8 mouse cellular contexts compared by ENCODE assay signal in the genomic region with DNA sequence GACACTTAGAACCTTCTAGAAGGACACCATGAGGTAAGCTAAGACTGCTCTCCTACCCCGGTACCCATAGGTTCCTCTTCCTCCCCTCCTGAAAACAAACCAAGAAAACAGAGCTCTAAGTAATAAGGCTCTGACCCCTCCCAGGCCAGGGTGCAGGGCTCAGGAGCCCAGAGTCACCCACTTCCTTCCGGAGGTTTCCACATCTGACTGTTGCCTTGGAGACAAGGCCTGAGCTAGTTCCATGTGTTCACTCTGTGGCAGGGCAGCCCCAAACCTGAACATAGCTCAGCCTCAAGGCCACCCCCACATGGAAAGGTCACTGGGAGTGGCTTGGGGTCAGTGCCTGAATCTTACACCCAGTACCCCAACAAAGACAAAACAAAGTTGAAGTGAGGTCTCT. TPM values are rescaled to one million over a fixed set of nuclear protein-coding genes. Genes with fewer than 3 reads are reported as not detected.
A peak's percentile ranks its signal among the peaks of the same experiment; 100 is the strongest.
DNase-seq lines count a peak whose midpoint lies in the region; ATAC-seq and TF ChIP-seq lines count a peak whose summit lies in the region.

No protein-coding gene starts in this region.

- no peak for TF ChIP-seq CTCF in midbrain, postnatal 0 days (IDR thresholded peaks at IDR 0.05)

- H3K27me3 ChIP-seq in kidney, embryonic 16.5 days (ENCODE audit: insufficient read depth, low read length) = no peaks in the 10 kb centered on the region
- no peaks in the 10 kb centered on the region for H3K27me3 ChIP-seq in midbrain, embryonic 11.5 days (ENCODE audit: control insufficient read depth, insufficient read depth, low read length)
- H3K27me3 ChIP-seq in midbrain, postnatal 0 days (ENCODE audit: insufficient read depth, low read length) = no peaks in the 10 kb centered on the region

- 48% methylated on average over 2 of the region's 2 CpGs for WGBS in kidney, embryonic 16.5 days
- WGBS in midbrain, embryonic 11.5 days = 86% methylated on average over 2 of the region's 2 CpGs
- WGBS in midbrain, postnatal 0 days = 83% methylated on average over 2 of the region's 2 CpGs

- H3K9ac ChIP-seq in kidney, embryonic 16.5 days (replicated peaks; ENCODE audit: low read length) = no peak overlapping the region; the same call in 1 of the 2 replicates
- H3K9ac ChIP-seq in midbrain, embryonic 11.5 days (ENCODE audit: low read length) = no peak overlapping the region
- H3K9ac ChIP-seq in midbrain, postnatal 0 days (replicated peaks; ENCODE audit: low read length, poor library complexity, severe bottlenecking) = no peak overlapping the region

- peaks cover 8% of the 10 kb centered on the region; the same call in 1 of the 2 replicates for H3K36me3 ChIP-seq in kidney, embryonic 16.5 days (ENCODE audit: insufficient read depth, low read length)
- no peaks in the 10 kb centered on the region; the same call in 1 of the 2 replicates for H3K36me3 ChIP-seq in midbrain, embryonic 11.5 days (ENCODE audit: control insufficient read depth, insufficient read depth, low read length)
- peaks cover 17% of the 10 kb centered on the region for H3K36me3 ChIP-seq in midbrain, postnatal 0 days (ENCODE audit: insufficient read depth, low read length)

- peaks cover 32% of the 10 kb centered on the region for H3K4me1 ChIP-seq in kidney, embryonic 16.5 days (ENCODE audit: insufficient read depth, low read length)
- H3K4me1 ChIP-seq in midbrain, embryonic 11.5 days (ENCODE audit: control insufficient read depth, insufficient read depth, low read length) = no peaks in the 10 kb centered on the region
- peaks cover 4% of the 10 kb centered on the region; the same call in 1 of the 2 replicates for H3K4me1 ChIP-seq in midbrain, postnatal 0 days (ENCODE audit: insufficient read depth, low read length)

- peak; percentile 73 for ATAC-seq in common myeloid progenitor, adult 5-6 weeks (replicated peaks; ENCODE audit: low read depth, poor library complexity, severe bottlenecking)
- ATAC-seq in kidney, embryonic 16.5 days (ENCODE audit: low FRiP score, low TSS enrichment) = no peak
- ATAC-seq in midbrain, embryonic 11.5 days (ENCODE audit: low FRiP score) = no peak
- ATAC-seq in midbrain, postnatal 0 days (ENCODE audit: low FRiP score) = no peak

- H3K4me3 ChIP-seq in kidney, embryonic 16.5 days (ENCODE audit: low read length) = no peak overlapping the region
- no peak overlapping the region for H3K4me3 ChIP-seq in midbrain, embryonic 11.5 days (ENCODE audit: low read depth, low read length)
- H3K4me3 ChIP-seq in midbrain, postnatal 0 days (ENCODE audit: low read depth, low read length) = no peak overlapping the region

- peak overlapping the region; percentile 78 for H3K27ac ChIP-seq in kidney, embryonic 16.5 days (ENCODE audit: low read length)
- no peak overlapping the region for H3K27ac ChIP-seq in midbrain, embryonic 11.5 days (ENCODE audit: low read depth, low read length)
- no peak overlapping the region for H3K27ac ChIP-seq in midbrain, postnatal 0 days (ENCODE audit: low read depth, low read length)

- peak; percentile 17 for DNase-seq in embryo, embryonic 11 days
- DNase-seq in embryo, embryonic 10.5 days (ENCODE audit: low spot score) = no peak
- DNase-seq in lung, postnatal 4 days = peak; percentile 82 to 87
- peak; percentile 78 to 82 for DNase-seq in thymus, postnatal 10 days (ENCODE audit: low spot score in 2 of 2)
- DNase-seq in midbrain, embryonic 11.5 days (ENCODE audit: low spot score, missing footprints) = no peak
- DNase-seq in midbrain, postnatal 0 days (ENCODE audit: low spot score) = no peak

- H3K9me3 ChIP-seq in kidney, embryonic 16.5 days (ENCODE audit: low read length) = no peaks in the 10 kb centered on the region
- H3K9me3 ChIP-seq in midbrain, embryonic 11.5 days (ENCODE audit: control insufficient read depth, low read length) = no peaks in the 10 kb centered on the region
- no peaks in the 10 kb centered on the region for H3K9me3 ChIP-seq in midbrain, postnatal 0 days (ENCODE audit: low read length)

- no peak overlapping the region for H3K4me2 ChIP-seq in kidney, embryonic 16.5 days (replicated peaks; ENCODE audit: low read depth, low read length)
- no peak overlapping the region for H3K4me2 ChIP-seq in midbrain, embryonic 11.5 days
- no peak overlapping the region for H3K4me2 ChIP-seq in midbrain, postnatal 0 days (ENCODE audit: low read depth, low read length, poor library complexity, severe bottlenecking)

RNA-seq across cellular contexts. Expression of a gene that starts 6.6 kb away (rescaled TPM):
- 42.9 and 49.3 TPM in 2 replicates for total RNA-seq in common myeloid progenitor, adult 5-6 weeks (2017)
- 43.1 and 43.2 TPM in 2 replicates for polyA plus RNA-seq in kidney, embryonic 16.5 days (2015; fragmentation: Nextera tagmentation; extraction: Ambion mirVana)
- polyA plus RNA-seq in midbrain, embryonic 11.5 days (2014; fragmentation: Nextera tagmentation; extraction: Ambion mirVana) = 50.2 and 52.7 TPM in 2 replicates
- 66.6 and 75.1 TPM in 2 replicates for total RNA-seq in midbrain, postnatal 0 days (2014; rRNA removed)
- 44.9 and 48.5 TPM in 2 replicates for polyA plus RNA-seq in midbrain, postnatal 0 days (2015; fragmentation: Nextera tagmentation; extraction: Ambion mirVana)

RNA-seq across cellular contexts. Expression of a gene that starts 6.8 kb away (rescaled TPM):
- total RNA-seq in common myeloid progenitor, adult 5-6 weeks (2017) = 6.4 and 10.4 TPM in 2 replicates
- polyA plus RNA-seq in kidney, embryonic 16.5 days (2015; fragmentation: Nextera tagmentation; extraction: Ambion mirVana) = 23.3 and 23.8 TPM in 2 replicates
- polyA plus RNA-seq in midbrain, embryonic 11.5 days (2014; fragmentation: Nextera tagmentation; extraction: Ambion mirVana) = 6.7 and 6.9 TPM in 2 replicates
- 26.3 and 48.0 TPM in 2 replicates for total RNA-seq in midbrain, postnatal 0 days (2014; rRNA removed)
- 44.0 and 47.4 TPM in 2 replicates for polyA plus RNA-seq in midbrain, postnatal 0 days (2015; fragmentation: Nextera tagmentation; extraction: Ambion mirVana)

RNA-seq across cellular contexts. Expression of a gene that starts 17.3 kb away (rescaled TPM):
- 37.5 and 55.6 TPM in 2 replicates for total RNA-seq in common myeloid progenitor, adult 5-6 weeks (2017)
- 71.1 and 108 TPM in 2 replicates for polyA plus RNA-seq in kidney, embryonic 16.5 days (2015; fragmentation: Nextera tagmentation; extraction: Ambion mirVana)
- 42.0 and 49.4 TPM in 2 replicates for polyA plus RNA-seq in midbrain, embryonic 11.5 days (2014; fragmentation: Nextera tagmentation; extraction: Ambion mirVana)
- 74.6 and 74.7 TPM in 2 replicates for total RNA-seq in midbrain, postnatal 0 days (2014; rRNA removed)
- 35.3 and 36.0 TPM in 2 replicates for polyA plus RNA-seq in midbrain, postnatal 0 days (2015; fragmentation: Nextera tagmentation; extraction: Ambion mirVana)

RNA-seq across cellular contexts. Expression of a gene that starts 38.3 kb away (rescaled TPM):
- total RNA-seq in common myeloid progenitor, adult 5-6 weeks (2017) = 19.2 and 27.1 TPM in 2 replicates
- polyA plus RNA-seq in kidney, embryonic 16.5 days (2015; fragmentation: Nextera tagmentation; extraction: Ambion mirVana) = 21.0 and 74.8 TPM in 2 replicates
- 43.8 and 51.7 TPM in 2 replicates for polyA plus RNA-seq in midbrain, embryonic 11.5 days (2014; fragmentation: Nextera tagmentation; extraction: Ambion mirVana)
- total RNA-seq in midbrain, postnatal 0 days (2014; rRNA removed) = 168 and 215 TPM in 2 replicates
- polyA plus RNA-seq in midbrain, postnatal 0 days (2015; fragmentation: Nextera tagmentation; extraction: Ambion mirVana) = 71.6 and 80.4 TPM in 2 replicates

RNA-seq across cellular contexts. Expression of a gene that starts 46.9 kb away (rescaled TPM):
- 33.6 and 39.4 TPM in 2 replicates for total RNA-seq in common myeloid progenitor, adult 5-6 weeks (2017)
- polyA plus RNA-seq in kidney, embryonic 16.5 days (2015; fragmentation: Nextera tagmentation; extraction: Ambion mirVana) = 67.7 and 68.8 TPM in 2 replicates
- polyA plus RNA-seq in midbrain, embryonic 11.5 days (2014; fragmentation: Nextera tagmentation; extraction: Ambion mirVana) = 63.2 and 68.4 TPM in 2 replicates
- 182 and 183 TPM in 2 replicates for total RNA-seq in midbrain, postnatal 0 days (2014; rRNA removed)
- 95.4 and 105 TPM in 2 replicates for polyA plus RNA-seq in midbrain, postnatal 0 days (2015; fragmentation: Nextera tagmentation; extraction: Ambion mirVana)

Comparison
In these comparisons a context has a peak if more than half of its experiments do, and no peak if none do; other contexts are left out.
1. DNase-seq: peak in embryo, embryonic 11 days (single experiment), lung, postnatal 4 days (2 of 2) and thymus, postnatal 10 days (2 of 2); none in embryo, embryonic 10.5 days (single experiment), midbrain, embryonic 11.5 days (single experiment) and midbrain, postnatal 0 days (single experiment).